Mouse (Mus musculus) MEL (cell line): ENCODE data around the gene Hecw2. TPM values are rescaled to one million over a fixed set of nuclear protein-coding genes. Genes with fewer than 3 reads are reported as not detected.

Source experiments
- DNase-seq: peaks from one replicate; pipeline ENCODE4 v3.0.0; 2011; ENCODE audit warnings: low read depth, low spot score
- H3K27ac ChIP-seq: 2 replicates; pipeline ENCODE4 v1.5.1; 2012; ENCODE audit warnings: low read depth, mild to moderate bottlenecking, control low read depth, low read length, moderate library complexity; ENCODE audit not compliant: control insufficient read depth
- H3K27me3 ChIP-seq, 2 experiments: fragments of 150-350 bp in 1 of 2; sonication (generic) in 1 of 2; 2 replicates each; pipeline ENCODE4 v1.6.1; 2012; ENCODE audit warnings: low read length in 2 of 2, mild to moderate bottlenecking in 2 of 2, improper control_type of control experiment in 1 of 2, moderate library complexity in 1 of 2; ENCODE audit not compliant: insufficient read depth in 2 of 2, control insufficient read depth in 1 of 2
- H3K36me3 ChIP-seq, 2 experiments: 2 replicates each; pipeline ENCODE4 v1.6.1; 2012 to 2014; ENCODE audit warnings: low read length in 2 of 2, improper control_type of control experiment in 1 of 2, inconsistent platforms in 1 of 2, mild to moderate bottlenecking in 1 of 2; ENCODE audit not compliant: insufficient read depth in 2 of 2, control insufficient read depth in 1 of 2
- H3K4me1 ChIP-seq, 2 experiments: fragments of 150-350 bp in 1 of 2; sonication (generic) in 1 of 2; 2 replicates each; pipeline ENCODE4 v1.6.1; 2012; ENCODE audit warnings: low read length in 2 of 2, improper control_type of control experiment in 1 of 2, mild to moderate bottlenecking in 1 of 2; ENCODE audit not compliant: insufficient read depth in 2 of 2, control insufficient read depth in 1 of 2
- H3K4me3 ChIP-seq, 2 experiments: fragments of 150-350 bp in 1 of 2; sonication (generic) in 1 of 2; 2 replicates each; pipeline ENCODE4 v1.5.1; 2012; ENCODE audit warnings: low read depth in 2 of 2, low read length in 2 of 2, mild to moderate bottlenecking in 2 of 2, moderate library complexity in 2 of 2, control low read depth in 1 of 2, improper control_type of control experiment in 1 of 2; ENCODE audit not compliant: control insufficient read depth in 1 of 2, insufficient read depth in 1 of 2
- H3K79me2 ChIP-seq: 2 replicates; pipeline ENCODE4 v1.6.1; 2012; ENCODE audit warnings: mild to moderate bottlenecking, low read length, moderate library complexity; ENCODE audit not compliant: control insufficient read depth, poor library complexity, insufficient read depth
- H3K9ac ChIP-seq: 2 replicates; pipeline ENCODE4 v1.6.1; 2012; ENCODE audit warnings: low read depth, mild to moderate bottlenecking, control low read depth, low read length, moderate library complexity; ENCODE audit not compliant: control insufficient read depth, poor library complexity, severe bottlenecking
- H3K9me3 ChIP-seq: fragments of 150-350 bp; sonication (generic); replicated peaks from 2 replicates; pipeline ENCODE4 v1.6.1; 2012; ENCODE audit warnings: mild to moderate bottlenecking, low read length, improper control_type of control experiment, moderate library complexity; ENCODE audit not compliant: insufficient read depth
- BHLHE40 ChIP-seq: IDR thresholded peaks from 2 replicates; pipeline ENCODE4 v1.6.1; 2012; ENCODE audit warnings: low read depth, mild to moderate bottlenecking, inconsistent platforms, low read length, improper control_type of control experiment, borderline replicate concordance
- CHD1 ChIP-seq: IDR thresholded peaks from 2 replicates; pipeline ENCODE4 v1.6.1; 2012; ENCODE audit warnings: low read depth, mild to moderate bottlenecking, inconsistent platforms, low read length, improper control_type of control experiment
- ELF1 ChIP-seq: IDR thresholded peaks from 2 replicates; pipeline ENCODE4 v1.6.1; 2014; ENCODE audit warnings: low read depth, mild to moderate bottlenecking, inconsistent platforms, low read length, improper control_type of control experiment, moderate library complexity
- EP300 ChIP-seq, 2 experiments: IDR thresholded peaks; 2 replicates each; pipeline ENCODE4 v1.6.1; 2011; ENCODE audit warnings: improper control_type of control experiment in 2 of 2, low read length in 2 of 2, low read depth in 1 of 2, mild to moderate bottlenecking in 1 of 2
- ETS1 ChIP-seq: IDR thresholded peaks from 2 replicates; pipeline ENCODE4 v1.6.1; 2012; ENCODE audit warnings: low read depth, mild to moderate bottlenecking, inconsistent platforms, low read length, improper control_type of control experiment, moderate library complexity
- GABPA ChIP-seq: IDR thresholded peaks from 2 replicates; pipeline ENCODE4 v1.6.1; 2012; ENCODE audit warnings: low read depth, mild to moderate bottlenecking, inconsistent platforms, low read length, improper control_type of control experiment, moderate library complexity
- GATA1 ChIP-seq: IDR thresholded peaks from 2 replicates; pipeline ENCODE4 v1.6.1; 2011; ENCODE audit warnings: low read depth, low read length, improper control_type of control experiment
- HCFC1 ChIP-seq: IDR thresholded peaks from 2 replicates; pipeline ENCODE4 v1.6.1; 2012; ENCODE audit warnings: low read depth, mild to moderate bottlenecking, inconsistent platforms, low read length, improper control_type of control experiment, moderate library complexity
- KAT2A ChIP-seq: conservative IDR thresholded peaks from 2 replicates; pipeline ENCODE4 v1.6.1; 2012; ENCODE audit warnings: low read depth, low read length, improper control_type of control experiment, inconsistent platforms
- MAFK ChIP-seq: IDR thresholded peaks from 2 replicates; pipeline ENCODE4 v1.6.1; 2011; ENCODE audit warnings: low read depth, mild to moderate bottlenecking, low read length, improper control_type of control experiment, borderline replicate concordance
- MAX ChIP-seq: IDR thresholded peaks from 2 replicates; pipeline ENCODE4 v1.6.1; 2011; ENCODE audit warnings: low read length, improper control_type of control experiment
- MEF2A ChIP-seq: IDR thresholded peaks from 2 replicates; pipeline ENCODE4 v1.6.1; 2014; ENCODE audit warnings: low read depth, mild to moderate bottlenecking, inconsistent platforms, low read length, improper control_type of control experiment; ENCODE audit not compliant: poor library complexity, insufficient replicate concordance, severe bottlenecking; ENCODE audit errors: extremely low read depth
- MXI1 ChIP-seq: IDR thresholded peaks from 2 replicates; pipeline ENCODE4 v1.6.1; 2011; ENCODE audit warnings: mild to moderate bottlenecking, low read depth, low read length, improper control_type of control experiment
- MYB ChIP-seq: IDR thresholded peaks from 2 replicates; pipeline ENCODE4 v1.6.1; 2011; ENCODE audit warnings: mild to moderate bottlenecking, low read depth, low read length, improper control_type of control experiment
- MYC ChIP-seq: IDR thresholded peaks from 2 replicates; pipeline ENCODE4 v1.6.1; 2011; ENCODE audit warnings: low read depth, mild to moderate bottlenecking, low read length, improper control_type of control experiment, moderate library complexity
- NELFE ChIP-seq: IDR thresholded peaks from 2 replicates; pipeline ENCODE4 v1.6.1; 2011; ENCODE audit warnings: low read depth, low read length, improper control_type of control experiment
- NRF1 ChIP-seq: IDR thresholded peaks from 2 replicates; pipeline ENCODE4 v1.6.1; 2014; ENCODE audit warnings: low read depth, mild to moderate bottlenecking, inconsistent platforms, low read length, improper control_type of control experiment, moderate library complexity; ENCODE audit not compliant: poor library complexity, insufficient read depth, severe bottlenecking
- POLR2A ChIP-seq, 2 experiments: IDR thresholded peaks; 2 replicates each; pipeline ENCODE4 v1.6.1; 2011 to 2012; ENCODE audit warnings: low read length in 2 of 2, mild to moderate bottlenecking in 2 of 2, control low read depth in 1 of 2, improper control_type of control experiment in 1 of 2, low read depth in 1 of 2, moderate library complexity in 1 of 2; ENCODE audit not compliant: control insufficient read depth in 1 of 2, insufficient read depth in 1 of 2, poor library complexity in 1 of 2
- POLR2AphosphoS2 ChIP-seq: IDR thresholded peaks from 2 replicates; pipeline ENCODE4 v1.6.1; 2011; ENCODE audit warnings: low read length, improper control_type of control experiment
- POLR2AphosphoS5 ChIP-seq: IDR thresholded peaks from 2 replicates; pipeline ENCODE4 v1.6.1; 2012; ENCODE audit warnings: low read depth, borderline replicate concordance, mild to moderate bottlenecking, inconsistent platforms, low read length, moderate library complexity, mixed read lengths
- RAD21 ChIP-seq: IDR thresholded peaks from 2 replicates; pipeline ENCODE4 v1.6.1; 2011; ENCODE audit warnings: mild to moderate bottlenecking, low read depth, low read length, improper control_type of control experiment
- RCOR1 ChIP-seq: IDR thresholded peaks from 2 replicates; pipeline ENCODE4 v1.6.1; 2012; ENCODE audit warnings: low read depth, mild to moderate bottlenecking, inconsistent platforms, low read length, improper control_type of control experiment
- SIN3A ChIP-seq: IDR thresholded peaks from 2 replicates; pipeline ENCODE4 v1.6.1; 2012; ENCODE audit warnings: low read length, improper control_type of control experiment, inconsistent platforms
- SMC3 ChIP-seq: IDR thresholded peaks from 2 replicates; pipeline ENCODE4 v1.6.1; 2011; ENCODE audit warnings: low read depth, low read length, improper control_type of control experiment
- TBP ChIP-seq: IDR thresholded peaks from 2 replicates; pipeline ENCODE4 v1.8.0; 2011; ENCODE audit warnings: low read depth, low read length, improper control_type of control experiment
- TCF12 ChIP-seq: IDR thresholded peaks from 2 replicates; pipeline ENCODE4 v1.6.1; 2014; ENCODE audit warnings: low read depth, mild to moderate bottlenecking, inconsistent platforms, low read length, improper control_type of control experiment, moderate library complexity
- UBTF ChIP-seq: IDR thresholded peaks from 2 replicates; pipeline ENCODE4 v1.6.1; 2012; ENCODE audit warnings: low read depth, mild to moderate bottlenecking, inconsistent platforms, low read length, improper control_type of control experiment, moderate library complexity, borderline replicate concordance; ENCODE audit not compliant: insufficient read depth
- USF1 ChIP-seq: IDR thresholded peaks from 2 replicates; pipeline ENCODE4 v1.6.1; 2014; ENCODE audit warnings: low read depth, mild to moderate bottlenecking, inconsistent platforms, low read length, improper control_type of control experiment, moderate library complexity
- USF2 ChIP-seq, 2 experiments: IDR thresholded peaks; 2 replicates each; pipeline ENCODE4 v1.6.1; 2011 to 2012; ENCODE audit warnings: improper control_type of control experiment in 2 of 2, low read length in 2 of 2, borderline replicate concordance in 1 of 2, inconsistent platforms in 1 of 2, low read depth in 1 of 2, mild to moderate bottlenecking in 1 of 2; ENCODE audit not compliant: insufficient read depth in 1 of 2
- ZC3H11A ChIP-seq: IDR thresholded peaks from 2 replicates; pipeline ENCODE4 v1.6.1; 2012; ENCODE audit warnings: low read depth, mild to moderate bottlenecking, inconsistent platforms, low read length, improper control_type of control experiment
- ZKSCAN1 ChIP-seq: IDR thresholded peaks from 2 replicates; pipeline ENCODE4 v1.6.1; 2012; ENCODE audit warnings: low read depth, mild to moderate bottlenecking, inconsistent platforms, low read length, improper control_type of control experiment, moderate library complexity
- ZMIZ1 ChIP-seq: IDR thresholded peaks from 2 replicates; pipeline ENCODE4 v1.6.1; 2012; ENCODE audit warnings: low read depth, mild to moderate bottlenecking, inconsistent platforms, low read length, improper control_type of control experiment, moderate library complexity
- ZNF384 ChIP-seq: IDR thresholded peaks from 2 replicates; pipeline ENCODE4 v1.6.1; 2012; ENCODE audit warnings: low read depth, mild to moderate bottlenecking, inconsistent platforms, low read length, improper control_type of control experiment
- polyA plus RNA-seq, 2 experiments: library from polyadenylated mRNA; stranded (reverse) in 1 of 2; unstranded in 1 of 2; fragments of >175 nt in 1 of 2; fragments of >200 nt in 1 of 2; gene quantifications; 2 replicates each; pipeline versions ENCODE4 v1.2.1 to v1.2.4; 2012; ENCODE audit warnings: low replicate concordance in 2 of 2, low read depth in 1 of 2; ENCODE audit not compliant: insufficient read length in 2 of 2, insufficient read depth in 1 of 2, missing spikeins in 1 of 2
- total RNA-seq: library from RNA; depleted of rRNA; stranded (reverse); fragments of 300-350 nt; gene quantifications from 2 replicates; pipeline ENCODE4 v1.2.3, GENCODE M21; 2012

Hecw2 gene
- total and polyA plus RNA-seq, 3 experiments: not detected

GRCm38 (mm10) chr1:53791343-53791742 is 403.6 kb downstream of the Hecw2 start (continued):
- TF ChIP-seq POLR2AphosphoS2 (no peak), MXI1 (0 out of 2 replicates have a peak, but pooled peaks have one; percentile 14), KAT2A (no peak), ZC3H11A (no peak), GATA1 (no peak)

DNA sequence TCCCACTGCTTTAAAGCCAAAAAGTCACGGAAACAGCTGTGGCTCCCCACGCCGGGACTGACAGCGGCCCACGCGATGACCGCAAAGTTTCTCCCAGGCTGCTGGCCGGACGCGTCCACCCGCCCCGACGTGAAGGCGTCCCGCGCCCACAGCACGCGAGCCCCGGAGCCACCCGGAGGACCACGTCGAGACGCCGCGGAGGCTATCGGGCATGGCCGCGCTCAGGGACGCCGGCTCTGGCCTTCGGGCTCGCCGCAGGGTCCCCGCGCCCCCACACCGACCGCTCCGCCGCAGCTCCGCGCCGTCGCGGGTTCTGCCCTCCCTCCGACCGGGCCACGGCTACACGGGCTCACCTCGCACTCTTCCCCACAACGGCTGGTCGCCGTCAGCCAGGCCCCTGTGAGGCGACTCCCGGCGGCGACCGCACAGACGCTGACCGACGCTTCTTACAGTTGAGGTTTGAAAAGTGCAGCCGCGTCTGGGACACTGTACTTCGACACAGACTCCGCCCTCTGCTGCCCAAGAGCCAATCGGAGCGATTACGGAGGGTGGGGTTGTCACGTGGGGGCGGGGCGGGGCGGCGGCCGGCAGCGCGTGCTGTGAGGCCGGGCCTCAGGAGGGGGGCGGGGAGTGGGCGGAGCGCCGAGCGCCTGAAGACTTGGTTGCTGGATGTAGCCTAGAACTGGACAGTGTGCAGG is 410.1 kb downstream of the Hecw2 start, which contains the start of gene Stk17b:
TSS of gene Stk17b (minus strand) at position 504 of the 698 bp plus-strand sequence.
- Histone ChIP-seq H3K4me1 (peaks cover 5 to 14% of the 10 kb centered on the region in 2 experiments), H3K9ac (peak within 1 kb of the TSS; percentile 89), H3K9me3 (no peaks in the 10 kb centered on the region), H3K4me3 (peak within 1 kb of the TSS; percentile 92 to 96), H3K79me2 (peaks cover 16% of the 10 kb centered on the region), H3K27me3 (no peaks in the 10 kb centered on the region), H3K27ac (peak within 1 kb of the TSS; percentile 53), H3K36me3 (peaks cover 0 to 17% of the 10 kb centered on the region in 2 experiments; a peak in 2 of 4 replicates)
- DNase-seq: peak; percentile 94
- peak; percentile 86 for TF ChIP-seq ZMIZ1
- TF ChIP-seq SIN3A: no peak; the same call in none of the 2 replicates
- no peak for TF ChIP-seq EP300 (IDR thresholded peaks at IDR 0.05; ENCODE audit: low read depth in 1 of 2, low read length in 2 of 2)
- no peak for TF ChIP-seq ZC3H11A
- TF ChIP-seq POLR2AphosphoS2: peak; percentile 81; the same call in 1 of the 2 replicates
- no peak for TF ChIP-seq ELF1
- TF ChIP-seq MYB: no peak
- TF ChIP-seq ZKSCAN1: no peak
- no peak for TF ChIP-seq RAD21
- TF ChIP-seq MAX: no peak
- no peak for TF ChIP-seq MYC
- TF ChIP-seq GABPA: no peak
- peak; percentile 39; the same call in 1 of the 2 replicates for TF ChIP-seq BHLHE40
- TF ChIP-seq POLR2AphosphoS5: no peak
- TF ChIP-seq MAFK: no peak
- no peak for TF ChIP-seq ETS1
- TF ChIP-seq ZNF384: no peak
- no peak for TF ChIP-seq GATA1
- TF ChIP-seq USF1: peak; percentile 87
- TF ChIP-seq USF2 (IDR thresholded peaks at IDR 0.05; ENCODE audit: borderline replicate concordance in 1 of 2, insufficient read depth in 1 of 2, low read depth in 1 of 2, low read length in 2 of 2): 0 out of 4 replicates have a peak, but pooled peaks of 1 of the 2 experiments have one; percentile 31
- TF ChIP-seq CHD1: no peak
- TF ChIP-seq RCOR1: no peak
- TF ChIP-seq HCFC1: peak; percentile 58
- peak; percentile 87 for TF ChIP-seq NELFE
- no peak for TF ChIP-seq UBTF
- TF ChIP-seq NRF1: no peak
- TF ChIP-seq MEF2A: no peak
- TF ChIP-seq TBP: peak; percentile 76
- no peak for TF ChIP-seq KAT2A
- TF ChIP-seq TCF12: no peak
- no peak for TF ChIP-seq SMC3
- TF ChIP-seq POLR2A (IDR thresholded peaks at IDR 0.05; ENCODE audit: control insufficient read depth in 1 of 2, insufficient read depth in 1 of 2, low read depth in 1 of 2, low read length in 2 of 2, poor library complexity in 1 of 2): peak; percentile 90 to 92
